Mouse (Mus musculus) c-Kit-positive CD71-positive TER-119-positive erythroid progenitor cells, embryonic 14.5 days (primary cell): ENCODE results near the gene Fam207a.

Experiments
- DNase-seq: peaks from one replicate; pipeline ENCODE4 v3.0.0-alpha.2; 2013; ENCODE audit warnings: low spot score

Fam207a gene

GRCm38 (mm10) chr10:77515385-77516348 lies at the start of gene Fam207a:
Gene Fam207a (minus strand): TSS chr10:77515785.
- peak; percentile 91 for DNase-seq

- DNase-seq = no peak
Measured at GRCm38 (mm10) chr10:77565005-77565404, 49.4 kb upstream of the Fam207a start.

- DNase-seq = peak; percentile 33
Measured at GRCm38 (mm10) chr10:77561508-77561907, 45.9 kb upstream of the Fam207a start.

GRCm38 (mm10) chr10:77560830-77561229 lies 45.2 kb upstream of the Fam207a start:
- DNase-seq = no peak

- no peak for DNase-seq
Measured at GRCm38 (mm10) chr10:77560090-77560489, 44.5 kb upstream of the Fam207a start.

- DNase-seq = no peak
Measured at GRCm38 (mm10) chr10:77557641-77558040, 42.1 kb upstream of the Fam207a start.

- DNase-seq = no peak
Measured at GRCm38 (mm10) chr10:77556631-77557030, 41.0 kb upstream of the Fam207a start.

GRCm38 (mm10) chr10:77554918-77555317 lies 39.3 kb upstream of the Fam207a start:
- no peak for DNase-seq

GRCm38 (mm10) chr10:77553285-77553684 lies 37.7 kb upstream of the Fam207a start:
- no peak for DNase-seq

- no peak for DNase-seq
Measured at GRCm38 (mm10) chr10:77552162-77552561, 36.6 kb upstream of the Fam207a start.

- DNase-seq = no peak
Measured at GRCm38 (mm10) chr10:77550874-77551273, 35.3 kb upstream of the Fam207a start.

GRCm38 (mm10) chr10:77548576-77548975 lies 33.0 kb upstream of the Fam207a start:
- DNase-seq = no peak

GRCm38 (mm10) chr10:77544916-77545315 lies 29.3 kb upstream of the Fam207a start:
- DNase-seq = no peak

GRCm38 (mm10) chr10:77543226-77543625 lies 27.6 kb upstream of the Fam207a start:
- DNase-seq = peak; percentile 70

- no peak for DNase-seq
Measured at GRCm38 (mm10) chr10:77541864-77542666, 26.5 kb upstream of the Fam207a start.

GRCm38 (mm10) chr10:77540576-77541102 lies 25.1 kb upstream of the Fam207a start:
- DNase-seq = no peak

- DNase-seq = no peak
Measured at GRCm38 (mm10) chr10:77539320-77539945, 23.8 kb upstream of the Fam207a start.

GRCm38 (mm10) chr10:77537215-77538209 lies 21.9 kb upstream of the Fam207a start:
- DNase-seq = no peak

GRCm38 (mm10) chr10:77536727-77537126 lies 21.1 kb upstream of the Fam207a start:
- DNase-seq = no peak

GRCm38 (mm10) chr10:77532020-77532413 lies 16.4 kb upstream of the Fam207a start:
- no peak for DNase-seq
